Mouse (Mus musculus): ENCODE data around the gene Pik3c2b. TPM values are rescaled to one million over a fixed set of nuclear protein-coding genes. Genes with fewer than 3 reads are reported as not detected.
"Not testable (repeated sequence)": the region's sequence is repeated elsewhere in the genome, so short reads cannot be mapped to it uniquely, and the experiment has no call there.

Pik3c2b gene
- 10 to 100 TPM; 22.7 to 24.3 TPM for total RNA-seq (2021)
- long read RNA-seq, experiment 1, partial matches to known transcripts = 4 of 8 reads
- long read RNA-seq, experiment 1, other reads (novel, unspliced or antisense) = 2 of 8 reads
- long read RNA-seq, experiment 2, partial matches to known transcripts = 0 of 9 reads
- long read RNA-seq, experiment 2, other reads (novel, unspliced or antisense) = 9 of 9 reads

- no peak for DNase-seq
- intact Hi-C loops (cut with DNase I) = loop anchor here (10.0 kb wide), 2 partner anchors 260 to 450 kb away; partner anchors contain the start of gene Golt1a
Measured at GRCm38 (mm10) chr1:133045011-133045860, at the start of gene Pik3c2b. TSS of gene Pik3c2b (plus strand) at chr1:133045667.

DNA sequence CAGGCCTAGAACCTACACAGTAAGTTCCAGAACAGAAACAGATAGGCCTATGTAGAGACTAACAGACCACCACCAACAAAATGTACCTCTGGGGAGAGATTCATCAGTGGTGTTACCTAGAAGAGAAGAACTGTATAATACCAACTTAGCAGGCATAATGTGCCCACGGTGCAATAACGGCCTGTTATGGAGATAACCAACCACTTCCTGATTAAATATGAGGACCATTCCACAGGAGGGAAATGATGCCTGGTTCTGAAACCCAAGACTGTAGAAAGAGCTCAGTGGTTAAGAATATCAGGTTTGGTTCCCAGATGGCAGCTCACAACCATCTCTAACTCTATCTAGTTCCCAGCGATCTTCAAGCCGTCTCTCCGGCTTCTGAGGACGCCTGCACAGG lies 45.1 kb upstream of the Pik3c2b start:
- no peak for DNase-seq

GRCm38 (mm10) chr1:133006571-133006970 lies 38.9 kb upstream of the Pik3c2b start:
- intact Hi-C loops (cut with DNase I) = no loop called here
- DNase-seq = no peak

More for the DNA sequence above, 45.1 kb upstream of the Pik3c2b start:
- intact Hi-C loops (cut with DNase I) = no loop called here

DNA sequence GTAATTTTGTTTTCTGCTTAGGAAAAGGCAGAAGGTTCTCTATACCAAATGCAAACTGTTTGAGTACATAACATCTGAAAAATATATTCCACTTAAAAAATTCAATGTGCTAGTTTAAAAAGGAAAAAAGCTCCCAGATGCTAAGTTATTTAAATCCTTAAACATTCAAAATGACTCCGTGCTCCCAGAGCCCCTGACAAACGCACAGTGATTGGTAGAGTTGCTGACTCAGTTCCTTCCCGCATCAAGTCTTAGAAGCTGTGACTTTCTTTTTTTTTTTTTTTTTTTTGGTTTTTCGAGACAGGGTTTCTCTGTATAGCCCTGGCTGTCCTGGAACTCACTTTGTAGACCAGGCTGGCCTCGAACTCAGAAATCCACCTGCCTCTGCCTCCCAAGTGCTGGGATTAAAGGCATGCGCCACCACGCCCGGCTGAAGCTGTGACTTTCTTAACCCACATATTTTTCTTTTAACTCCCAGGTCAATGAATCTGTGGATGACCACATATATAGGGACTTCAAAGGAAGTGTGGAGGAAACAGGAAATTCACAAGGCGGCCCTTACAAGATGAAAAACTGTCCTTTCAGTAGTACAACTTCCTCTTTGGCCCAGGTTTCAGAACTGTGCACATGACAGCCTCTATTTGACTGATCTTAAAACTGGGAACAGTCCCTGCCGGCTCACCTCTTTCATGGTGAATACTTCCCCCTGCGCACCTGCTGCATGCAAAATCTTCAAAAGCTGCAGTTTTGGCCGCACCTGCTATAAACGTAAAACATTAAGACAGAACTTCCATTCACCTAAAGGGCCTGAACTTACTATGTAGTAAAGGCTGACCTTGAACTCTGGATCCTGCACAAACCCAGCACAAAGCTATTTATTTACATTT lies 33.3 kb upstream of the Pik3c2b start:
- intact Hi-C loops (cut with DNase I) = no loop called here
- DNase-seq = no peak

GRCm38 (mm10) chr1:133013331-133013730 lies 32.1 kb upstream of the Pik3c2b start:
- intact Hi-C loops (cut with DNase I) = no loop called here
- DNase-seq = no peak

GRCm38 (mm10) chr1:133014196-133014595 lies 31.3 kb upstream of the Pik3c2b start:
- intact Hi-C loops (cut with DNase I) = no loop called here
- DNase-seq = no peak

GRCm38 (mm10) chr1:133016775-133017428 lies 28.6 kb upstream of the Pik3c2b start:
- intact Hi-C loops (cut with DNase I) = no loop called here
- DNase-seq = no peak

GRCm38 (mm10) chr1:133018580-133018979 lies 26.9 kb upstream of the Pik3c2b start:
- no peak for DNase-seq
- intact Hi-C loops (cut with DNase I) = no loop called here

DNA sequence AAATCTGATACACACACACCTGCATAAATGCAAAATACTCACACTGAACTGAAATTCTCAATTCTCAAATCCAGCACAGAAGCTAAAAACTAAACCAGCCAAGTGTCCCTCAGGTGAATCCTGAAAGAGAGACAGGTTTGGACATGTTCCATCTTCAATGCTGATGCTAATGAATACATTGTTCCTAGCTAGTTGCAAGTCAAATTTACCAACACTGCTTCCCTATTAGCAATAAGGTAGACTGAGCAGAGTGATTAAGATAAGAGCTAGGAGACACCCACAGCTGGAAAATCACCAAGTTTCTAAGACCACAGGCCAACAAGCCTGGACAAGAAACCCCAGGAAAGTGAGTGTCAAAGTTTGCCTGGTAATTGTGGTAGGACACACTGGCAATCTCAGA lies 26.2 kb upstream of the Pik3c2b start:
- intact Hi-C loops (cut with DNase I) = no loop called here

GRCm38 (mm10) chr1:133020137-133020894 lies 25.2 kb upstream of the Pik3c2b start:
- intact Hi-C loops (cut with DNase I) = no loop called here
- DNase-seq = no peak

More for the DNA sequence above, 26.2 kb upstream of the Pik3c2b start:
- no peak for DNase-seq

DNA sequence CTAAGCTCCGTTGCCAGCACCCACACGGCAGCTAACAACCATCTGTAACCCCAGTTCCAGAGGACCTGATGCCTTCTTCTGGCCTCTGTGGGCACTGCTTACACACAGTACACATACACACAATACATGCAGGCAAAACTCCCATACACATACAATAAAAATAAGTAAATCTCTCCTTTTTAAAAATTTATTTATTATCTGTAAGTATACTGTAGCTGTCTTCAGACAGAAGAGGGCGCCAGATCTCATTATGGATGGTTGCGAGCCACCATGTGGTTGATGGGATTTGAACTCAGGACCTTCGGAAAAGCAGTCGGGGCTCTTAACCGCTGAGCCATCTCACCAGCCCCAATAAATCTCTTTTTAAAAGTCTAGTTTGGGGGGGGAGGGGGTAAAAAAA lies 24.1 kb upstream of the Pik3c2b start:
- DNase-seq = no peak
- intact Hi-C loops (cut with DNase I) = no loop called here

DNA sequence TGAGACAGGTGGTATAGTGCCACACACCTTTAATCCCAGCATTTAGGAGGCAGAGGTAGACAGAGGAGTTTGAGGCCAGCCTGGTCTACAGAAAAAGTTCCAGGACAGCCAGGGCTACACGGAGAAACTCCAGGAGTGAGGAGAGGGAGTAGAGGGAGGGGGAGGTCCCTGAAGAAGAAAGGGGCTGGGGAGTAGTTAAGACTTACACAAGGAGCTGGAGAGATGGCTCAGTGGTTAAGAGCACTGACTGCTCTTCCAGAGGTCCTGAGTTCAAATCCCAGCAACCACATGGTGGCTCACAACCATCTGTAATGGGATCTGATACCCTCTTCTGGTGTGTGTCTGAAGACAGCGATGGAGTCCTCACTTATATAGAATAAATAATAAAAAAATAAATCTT lies 23.5 kb upstream of the Pik3c2b start:
- DNase-seq; intact Hi-C loops (cut with DNase I): not testable (repeated sequence)

- intact Hi-C loops (cut with DNase I); DNase-seq: not testable (repeated sequence)
Measured at GRCm38 (mm10) chr1:133023723-133024122, 21.7 kb upstream of the Pik3c2b start.

DNA sequence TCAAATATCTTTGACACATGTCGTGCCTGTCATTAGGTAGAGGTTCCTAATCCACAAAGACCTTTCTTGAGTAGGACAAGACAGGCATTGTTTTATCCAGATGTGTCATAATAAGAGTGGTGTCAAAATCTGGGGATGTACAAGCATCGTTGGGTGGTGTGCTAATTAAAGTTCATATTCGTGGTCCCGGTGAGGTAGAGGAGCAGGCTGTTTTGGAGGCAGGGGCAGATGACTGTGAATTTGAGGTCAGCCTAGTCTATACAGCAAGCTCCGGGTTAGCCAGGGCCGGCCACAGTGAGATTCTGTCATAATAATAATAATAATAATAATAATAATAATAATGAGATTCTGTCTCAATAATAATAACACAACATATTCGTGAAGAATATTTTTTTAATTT lies 21.0 kb upstream of the Pik3c2b start:
- intact Hi-C loops (cut with DNase I) = no loop called here
- DNase-seq = no peak

- peak; percentile 83 to 85 for DNase-seq
- intact Hi-C loops (cut with DNase I) = no loop called here
Measured at GRCm38 (mm10) chr1:133025051-133025795, 20.2 kb upstream of the Pik3c2b start.

DNA sequence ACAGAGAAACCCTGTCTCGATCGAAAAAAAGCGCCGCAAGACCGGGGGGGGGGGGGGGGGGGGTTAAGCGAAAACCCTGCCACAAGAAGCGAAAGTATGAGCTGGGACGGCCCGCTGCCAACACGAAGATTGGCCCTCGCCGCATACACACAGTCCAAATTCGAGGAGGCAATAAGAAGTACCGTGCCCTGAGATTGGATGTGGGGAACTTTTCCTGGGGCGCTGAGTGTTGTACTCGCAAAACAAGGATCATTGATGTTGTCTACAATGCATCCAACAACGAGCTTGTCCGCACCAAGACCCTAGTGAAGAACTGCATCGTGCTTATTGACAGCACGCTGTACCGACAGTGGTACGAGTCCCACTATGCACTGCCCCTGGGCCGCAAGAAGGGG lies 19.7 kb upstream of the Pik3c2b start:
- DNase-seq; intact Hi-C loops (cut with DNase I): not testable (repeated sequence)

GRCm38 (mm10) chr1:133027126-133027525 lies 18.3 kb upstream of the Pik3c2b start:
- intact Hi-C loops (cut with DNase I) = no loop called here
- no peak for DNase-seq

GRCm38 (mm10) chr1:133027980-133028379 lies 17.5 kb upstream of the Pik3c2b start:
- intact Hi-C loops (cut with DNase I) = no loop called here
- DNase-seq = no peak

DNA sequence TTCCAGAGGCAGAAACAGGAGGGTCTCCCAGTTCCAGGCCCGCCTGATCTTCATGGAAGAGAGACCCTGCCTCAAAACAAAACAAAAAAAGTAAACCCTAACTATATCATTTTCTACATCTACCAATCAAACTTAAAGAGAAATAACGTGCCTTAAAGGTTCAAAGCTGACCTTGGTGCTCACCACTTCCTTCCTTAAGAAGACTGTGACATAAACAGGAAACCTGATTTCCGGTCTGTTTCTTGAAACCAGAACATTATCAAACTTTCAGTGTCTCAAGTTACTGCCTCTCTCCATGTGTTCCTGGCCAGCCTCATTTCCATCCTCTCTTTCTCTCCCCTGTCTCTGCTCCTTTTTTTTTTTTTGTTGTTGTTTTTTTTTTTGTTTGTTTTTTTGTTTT lies 15.7 kb upstream of the Pik3c2b start:
- intact Hi-C loops (cut with DNase I) = no loop called here

More for the DNA sequence above, 15.7 kb upstream of the Pik3c2b start:
- DNase-seq = no peak
